Mouse (Mus musculus): ENCODE measurements at regions not wholly inside any gene's neighbourhood (a gene's known extent, or its start where the extent isn't known, plus 50 kb on each side); places are given as distances from the start of the nearest gene placed in this dataset.

DNA sequence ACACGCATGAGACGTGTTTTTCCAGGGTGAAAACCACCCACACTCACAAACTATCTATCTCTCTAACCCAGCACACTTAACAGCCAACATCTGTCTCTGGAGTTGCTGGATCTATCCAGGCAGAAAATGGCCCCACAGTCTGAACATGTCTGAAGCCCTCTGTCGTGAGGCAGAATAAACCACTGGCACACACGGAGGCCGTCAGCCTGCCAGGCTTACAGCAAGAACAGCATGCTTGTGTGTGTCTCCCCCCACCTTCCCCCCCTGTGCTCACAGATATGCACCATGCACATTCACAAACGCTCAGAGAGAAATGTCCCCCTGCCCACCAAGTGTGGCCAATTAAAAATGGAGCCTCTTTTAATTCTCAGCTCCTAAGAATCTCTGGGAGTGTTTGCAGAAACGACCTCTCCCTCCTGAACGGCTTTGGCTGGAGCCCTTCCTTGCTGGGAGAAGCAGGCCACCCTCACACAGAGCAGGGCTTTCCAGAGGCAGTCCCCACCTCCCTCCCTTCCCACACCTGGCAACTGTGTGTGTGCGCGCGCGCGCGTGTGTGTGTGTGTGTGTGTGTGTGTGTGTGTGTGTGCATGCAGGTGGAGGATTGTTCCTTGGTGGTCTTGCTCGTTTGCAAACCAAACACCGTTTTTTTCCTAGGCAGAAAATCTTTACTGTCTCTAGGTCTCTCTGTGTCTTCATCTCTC lies 88.7 kb downstream of the Edn3 start:
- Histone ChIP-seq H3K4me3 (ENCODE audit: low read depth, low read length) (no peak overlapping the region), H3K4me1 (ENCODE audit: insufficient read depth, low read depth, low read length) (no peaks in the 10 kb centered on the region), H3K36me3 (replicated peaks) (no peaks in the 10 kb centered on the region), H3K27me3 (ENCODE audit: insufficient read depth, low read length) (no peaks in the 10 kb centered on the region), H3K9me3 (replicated peaks) (peaks cover 70% of the 10 kb centered on the region)
- no peak for TF ChIP-seq TAL1 (conservative IDR thresholded peaks at IDR 0.05; ENCODE audit: low read depth, low read length)
- no peak for TF ChIP-seq GATA1 (IDR thresholded peaks at IDR 0.05; ENCODE audit: borderline replicate concordance, low read length)
- TF ChIP-seq GATA2 (IDR thresholded peaks at IDR 0.05; ENCODE audit: borderline replicate concordance, low read depth, low read length), result no peak
- DNase-seq (ENCODE audit: low spot score) (no peak), ATAC-seq (ENCODE audit: extremely low read depth, insufficient number of reproducible peaks, low FRiP score, poor library complexity, severe bottlenecking) (no peak)

DNA sequence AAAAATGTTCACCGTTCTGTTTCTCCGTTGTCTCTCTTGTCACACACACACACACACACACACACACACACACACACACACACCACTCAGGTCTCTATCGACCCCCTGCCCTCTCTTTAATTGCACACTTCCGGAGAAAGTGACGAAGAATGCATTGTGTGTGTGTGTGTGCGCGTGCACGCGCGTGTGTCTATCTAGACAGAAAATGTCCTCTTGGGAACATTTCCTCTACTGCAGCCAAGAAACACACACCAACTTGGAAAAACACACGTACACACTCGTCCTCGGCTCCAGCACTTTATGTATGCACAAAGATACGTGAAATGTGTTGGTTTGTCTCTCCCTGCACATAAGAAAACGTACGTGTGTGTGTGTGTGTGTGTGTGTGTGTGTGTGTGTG lies 90.4 kb downstream of the Edn3 start:
- no peaks in the 10 kb centered on the region for H3K36me3 ChIP-seq (replicated peaks)
- no peak for TF ChIP-seq CTCF (IDR thresholded peaks at IDR 0.05; ENCODE audit: low read depth, low read length)
- no peak for TF ChIP-seq POLR2AphosphoS5 (IDR thresholded peaks at IDR 0.05; ENCODE audit: insufficient replicate concordance, low read depth, low read length)
- H3K27me3 ChIP-seq (ENCODE audit: insufficient read depth, low read length), result no peaks in the 10 kb centered on the region

DNA sequence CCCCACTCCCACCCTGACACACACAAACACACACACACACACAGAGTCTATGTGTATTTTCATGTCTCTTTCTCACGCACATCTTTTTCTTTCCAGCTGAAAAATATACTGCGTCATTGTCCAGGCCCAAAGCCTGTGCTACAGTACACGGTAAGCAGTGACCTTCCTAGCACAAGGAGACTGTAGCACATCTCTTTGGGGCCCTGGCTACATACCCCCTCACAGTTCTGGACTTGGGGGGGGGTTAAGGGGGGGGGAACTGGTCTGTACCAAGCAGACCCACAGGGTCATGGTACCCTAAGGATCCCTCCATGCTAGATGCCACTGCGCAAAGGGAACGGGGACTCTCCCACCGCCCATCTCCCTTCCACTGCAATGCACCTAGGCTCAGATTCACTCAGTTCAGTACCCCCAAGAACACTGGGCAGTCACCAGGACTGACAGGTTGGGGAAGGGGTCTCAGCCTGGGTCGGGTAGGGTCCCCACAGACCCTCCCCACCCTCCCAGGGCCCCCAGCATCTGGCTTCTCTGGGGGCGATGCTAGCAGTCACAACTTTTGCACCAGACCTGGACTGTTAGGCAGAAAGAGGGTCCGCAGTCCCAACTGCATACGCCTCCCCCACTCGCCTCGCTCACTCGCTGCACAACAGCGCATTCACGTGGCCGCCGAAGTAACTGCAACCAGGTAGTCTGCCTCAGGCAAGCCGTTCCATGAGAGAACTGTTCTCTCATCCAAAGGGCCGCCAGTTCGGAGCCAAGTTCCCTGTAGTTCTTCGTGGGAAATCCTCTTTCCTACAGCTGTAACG lies 91.3 kb downstream of the Edn3 start:
- no peaks in the 10 kb centered on the region for H3K36me3 ChIP-seq (replicated peaks)
- no peaks in the 10 kb centered on the region for H3K4me1 ChIP-seq (ENCODE audit: insufficient read depth, low read depth, low read length)
- H3K9me3 ChIP-seq (replicated peaks), result peaks cover 72% of the 10 kb centered on the region
- H3K27me3 ChIP-seq (ENCODE audit: insufficient read depth, low read length), result no peaks in the 10 kb centered on the region
- ATAC-seq (ENCODE audit: extremely low read depth, insufficient number of reproducible peaks, low FRiP score, poor library complexity, severe bottlenecking), result no peak
- peak overlapping the region; percentile 16; the same call in 1 of the 2 replicates for H3K4me3 ChIP-seq (ENCODE audit: low read depth, low read length)
- no peak for TF ChIP-seq TAL1 (conservative IDR thresholded peaks at IDR 0.05; ENCODE audit: low read depth, low read length)
- no peak for TF ChIP-seq GATA2 (IDR thresholded peaks at IDR 0.05; ENCODE audit: borderline replicate concordance, low read depth, low read length)
- TF ChIP-seq CTCF (IDR thresholded peaks at IDR 0.05; ENCODE audit: low read depth, low read length), result no peak
- no peak for TF ChIP-seq GATA1 (IDR thresholded peaks at IDR 0.05; ENCODE audit: borderline replicate concordance, low read length)
- TF ChIP-seq POLR2AphosphoS5 (IDR thresholded peaks at IDR 0.05; ENCODE audit: insufficient replicate concordance, low read depth, low read length), result no peak
- no peak for DNase-seq (ENCODE audit: low spot score)

More for the DNA sequence above, 90.4 kb downstream of the Edn3 start:
- H3K4me3 ChIP-seq (ENCODE audit: low read depth, low read length), result no peak overlapping the region
- H3K9me3 ChIP-seq (replicated peaks), result peaks cover 71% of the 10 kb centered on the region
- DNase-seq (ENCODE audit: low spot score), result no peak
- ATAC-seq (ENCODE audit: extremely low read depth, insufficient number of reproducible peaks, low FRiP score, poor library complexity, severe bottlenecking), result no peak
- H3K4me1 ChIP-seq (ENCODE audit: insufficient read depth, low read depth, low read length), result no peaks in the 10 kb centered on the region

DNA sequence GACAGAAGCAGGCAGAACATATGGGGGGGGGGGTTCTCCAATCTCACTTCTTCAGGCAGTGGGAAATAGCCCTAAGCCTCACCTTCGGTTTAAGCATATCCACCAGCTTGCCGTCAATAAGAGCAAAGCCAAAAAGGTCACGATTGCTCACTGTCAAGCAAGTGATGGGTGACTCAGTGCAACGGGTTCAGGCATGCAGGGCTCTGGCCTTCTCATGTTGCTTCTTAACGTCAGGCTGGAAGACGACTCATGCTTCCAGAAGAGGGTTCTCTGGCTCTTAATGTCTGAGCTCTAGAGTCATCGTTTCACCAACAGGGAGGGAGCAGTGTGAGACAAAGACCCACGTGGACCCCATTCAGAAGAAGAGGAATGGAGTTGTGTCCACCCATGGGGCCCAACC lies 93.4 kb downstream of the Edn3 start:
- TF ChIP-seq POLR2AphosphoS5 (IDR thresholded peaks at IDR 0.05; ENCODE audit: insufficient replicate concordance, low read depth, low read length) (no peak), GATA1 (IDR thresholded peaks at IDR 0.05; ENCODE audit: borderline replicate concordance, low read length) (no peak), CTCF (IDR thresholded peaks at IDR 0.05; ENCODE audit: low read depth, low read length) (no peak), TAL1 (conservative IDR thresholded peaks at IDR 0.05; ENCODE audit: low read depth, low read length) (no peak), GATA2 (IDR thresholded peaks at IDR 0.05; ENCODE audit: borderline replicate concordance, low read depth, low read length) (no peak)
- H3K27me3 ChIP-seq (ENCODE audit: insufficient read depth, low read length), result no peaks in the 10 kb centered on the region
- no peaks in the 10 kb centered on the region for H3K36me3 ChIP-seq (replicated peaks)
- ATAC-seq (ENCODE audit: extremely low read depth, insufficient number of reproducible peaks, low FRiP score, poor library complexity, severe bottlenecking), result no peak
- H3K4me3 ChIP-seq (ENCODE audit: low read depth, low read length), result no peak overlapping the region
- no peak for DNase-seq (ENCODE audit: low spot score)
- H3K4me1 ChIP-seq (ENCODE audit: insufficient read depth, low read depth, low read length), result no peaks in the 10 kb centered on the region
- peaks cover 72% of the 10 kb centered on the region for H3K9me3 ChIP-seq (replicated peaks)

DNA sequence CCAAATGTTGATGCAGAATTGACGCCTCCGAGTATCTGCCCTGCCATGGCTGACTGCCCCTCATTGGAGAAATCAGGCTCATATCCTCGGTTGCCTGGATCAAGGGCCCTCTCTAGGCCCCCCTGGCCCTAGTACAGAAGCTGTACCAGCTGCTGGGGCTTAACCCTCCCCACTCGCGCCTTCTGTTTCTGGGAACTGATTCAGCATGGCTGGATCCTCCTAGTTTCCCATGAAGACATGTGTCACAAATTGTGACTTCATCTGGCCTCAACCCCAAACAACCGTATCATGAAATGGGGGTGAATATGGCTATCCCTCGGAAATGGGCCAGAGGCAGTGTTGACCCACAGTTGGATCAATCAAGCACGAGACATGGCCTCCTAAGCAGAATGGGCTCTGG lies 95.1 kb downstream of the Edn3 start:
- TF ChIP-seq GATA1 (IDR thresholded peaks at IDR 0.05; ENCODE audit: borderline replicate concordance, low read length), result no peak
- Histone ChIP-seq H3K9me3 (replicated peaks) (peaks cover 75% of the 10 kb centered on the region), H3K27me3 (ENCODE audit: insufficient read depth, low read length) (no peaks in the 10 kb centered on the region), H3K4me1 (ENCODE audit: insufficient read depth, low read depth, low read length) (no peaks in the 10 kb centered on the region), H3K4me3 (ENCODE audit: low read depth, low read length) (no peak overlapping the region), H3K36me3 (replicated peaks) (no peaks in the 10 kb centered on the region)
- DNase-seq (ENCODE audit: low spot score) (no peak), ATAC-seq (ENCODE audit: extremely low read depth, insufficient number of reproducible peaks, low FRiP score, poor library complexity, severe bottlenecking) (no peak)

DNA sequence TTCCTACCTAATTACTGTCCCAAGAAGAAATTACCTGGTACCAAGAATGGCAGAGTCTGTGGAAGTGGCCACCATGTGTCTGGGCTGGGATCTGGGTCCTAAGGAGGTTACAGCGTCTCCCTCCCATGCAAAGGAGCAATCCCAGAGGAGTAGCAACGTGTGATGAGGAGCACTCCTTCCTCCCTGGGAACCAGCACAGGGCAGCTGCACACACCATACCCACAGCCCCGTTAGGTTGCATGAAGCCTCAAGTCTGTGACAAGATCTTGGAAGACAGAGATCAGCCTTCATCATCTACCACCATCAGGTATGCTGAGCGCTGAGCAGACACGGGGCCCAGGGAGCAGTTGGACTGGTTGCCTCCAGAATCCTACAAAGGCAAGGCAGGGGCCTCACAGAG lies 95.7 kb downstream of the Edn3 start:
- H3K4me3 ChIP-seq (ENCODE audit: low read depth, low read length), result no peak overlapping the region
- no peaks in the 10 kb centered on the region for H3K36me3 ChIP-seq (replicated peaks)
- ATAC-seq (ENCODE audit: extremely low read depth, insufficient number of reproducible peaks, low FRiP score, poor library complexity, severe bottlenecking) (no peak), DNase-seq (ENCODE audit: low spot score) (no peak)
- no peaks in the 10 kb centered on the region for H3K27me3 ChIP-seq (ENCODE audit: insufficient read depth, low read length)
- no peak for TF ChIP-seq TAL1 (conservative IDR thresholded peaks at IDR 0.05; ENCODE audit: low read depth, low read length)
- no peak for TF ChIP-seq CTCF (IDR thresholded peaks at IDR 0.05; ENCODE audit: low read depth, low read length)
- no peak for TF ChIP-seq POLR2AphosphoS5 (IDR thresholded peaks at IDR 0.05; ENCODE audit: insufficient replicate concordance, low read depth, low read length)
- no peak for TF ChIP-seq GATA1 (IDR thresholded peaks at IDR 0.05; ENCODE audit: borderline replicate concordance, low read length)
- no peak for TF ChIP-seq GATA2 (IDR thresholded peaks at IDR 0.05; ENCODE audit: borderline replicate concordance, low read depth, low read length)
- no peaks in the 10 kb centered on the region for H3K4me1 ChIP-seq (ENCODE audit: insufficient read depth, low read depth, low read length)
- H3K9me3 ChIP-seq (replicated peaks), result peaks cover 77% of the 10 kb centered on the region

Measured in G1E (cell line).